In genomic region chrX:77550388-77550787, GRCm38 (mm10) we compare ENCODE assay signal across 23 mouse cellular contexts. TPM values are rescaled to one million over a fixed set of nuclear protein-coding genes. Genes with fewer than 3 reads are reported as not detected.
DNase-seq lines count a peak whose midpoint lies in the region; ATAC-seq and TF ChIP-seq lines count a peak whose summit lies in the region.
"Had no signal": no experiment of that assay in that cellular context is flagged by ENCODE, and none has a peak within 500 bp of the region (broad histone marks: within the 10 kb centered on the region; RNA-seq: fewer than 3 reads in every experiment).

No protein-coding gene starts in this region.

- H3K9me3 ChIP-seq in heart, embryonic 12.5 days (replicated peaks): no peaks in the 10 kb centered on the region
- no peaks in the 10 kb centered on the region for H3K9me3 ChIP-seq in heart, postnatal 0 days (replicated peaks; ENCODE audit: control insufficient read depth, low read length)
- H3K9me3 ChIP-seq: embryonic facial prominence, embryonic 10.5 days; embryonic facial prominence, embryonic 12.5 days; forebrain, embryonic 13.5 days; forebrain, embryonic 15.5 days; G1E had no signal

- DNase-seq in adrenal gland, adult (ENCODE audit: inconsistent age in 2 of 2, low spot score in 1 of 2): peak; percentile 33 to 68
- no peak for DNase-seq in adrenal gland, adult 18-20 months (ENCODE audit: low spot score in 2 of 2)
- DNase-seq in adrenal gland, postnatal 36 days: peak; percentile 26 to 33
- no peak for DNase-seq in adrenal gland, postnatal 14 days
- DNase-seq in heart, adult 18-20 months: peak; percentile 40 to 52
- no peak for DNase-seq in heart, postnatal 0 days (ENCODE audit: low spot score)
- DNase-seq in heart, postnatal 4 days: no peak
- DNase-seq: adrenal gland, postnatal 10 days; B cell, adult 2 months; cerebellum, adult 11-12 months; cerebellum, adult 9-10 months; cerebellum, postnatal 10 days; forebrain, postnatal 0 days had no signal

- peaks cover 48% of the 10 kb centered on the region for H3K4me1 ChIP-seq in heart, embryonic 12.5 days (replicated peaks)
- peaks cover 11% of the 10 kb centered on the region for H3K4me1 ChIP-seq in heart, postnatal 0 days (ENCODE audit: control insufficient read depth, insufficient read depth)
- H3K4me1 ChIP-seq: embryonic facial prominence, embryonic 10.5 days; embryonic facial prominence, embryonic 12.5 days; forebrain, embryonic 13.5 days; forebrain, embryonic 15.5 days had no signal

- TF ChIP-seq EP300 in heart, postnatal 0 days (IDR thresholded peaks at IDR 0.05; ENCODE audit: low read depth): no peak

- H3K4me3 ChIP-seq in heart, embryonic 12.5 days: no peak overlapping the region
- H3K4me3 ChIP-seq in heart, postnatal 0 days (ENCODE audit: low read depth, low read length): no peak overlapping the region
- H3K4me3 ChIP-seq: embryonic facial prominence, embryonic 10.5 days; embryonic facial prominence, embryonic 12.5 days; forebrain, embryonic 13.5 days; forebrain, embryonic 15.5 days had no signal

- H3K27me3 ChIP-seq in heart, embryonic 12.5 days (replicated peaks): no peaks in the 10 kb centered on the region
- no peaks in the 10 kb centered on the region for H3K27me3 ChIP-seq in heart, postnatal 0 days (ENCODE audit: control insufficient read depth, insufficient read depth, low read length)
- H3K27me3 ChIP-seq: CH12.LX; embryonic facial prominence, embryonic 12.5 days; forebrain, embryonic 13.5 days; forebrain, embryonic 15.5 days had no signal

- H3K27ac ChIP-seq in heart, embryonic 12.5 days (ENCODE audit: poor library complexity, severe bottlenecking): no peak overlapping the region
- H3K27ac ChIP-seq in heart, postnatal 0 days (ENCODE audit: low read depth): 0 out of 2 replicates have a peak overlapping the region, but pooled peaks have one; percentile 20
- H3K27ac ChIP-seq: embryonic facial prominence, embryonic 10.5 days; embryonic facial prominence, embryonic 12.5 days; forebrain, embryonic 13.5 days; forebrain, embryonic 15.5 days had no signal

- no peak overlapping the region for H3K9ac ChIP-seq in heart, embryonic 12.5 days
- no peak overlapping the region for H3K9ac ChIP-seq in heart, postnatal 0 days (replicated peaks; ENCODE audit: low read depth, low read length)
- H3K9ac ChIP-seq: embryonic facial prominence, embryonic 12.5 days; forebrain, embryonic 13.5 days; forebrain, embryonic 15.5 days; forebrain, postnatal 0 days had no signal

- H3K36me3 ChIP-seq in heart, embryonic 12.5 days: no peaks in the 10 kb centered on the region
- no peaks in the 10 kb centered on the region for H3K36me3 ChIP-seq in heart, postnatal 0 days (replicated peaks; ENCODE audit: control insufficient read depth, insufficient read depth, low read length)
- H3K36me3 ChIP-seq: embryonic facial prominence, embryonic 10.5 days; embryonic facial prominence, embryonic 12.5 days; forebrain, embryonic 15.5 days had no signal

- ATAC-seq in heart, embryonic 12.5 days (ENCODE audit: insufficient number of reproducible peaks, low FRiP score): no peak
- no peak for ATAC-seq in heart, postnatal 0 days (ENCODE audit: insufficient read depth, low read depth)
- ATAC-seq: activated CD4-positive, CD25-positive, alpha-beta regulatory T cell, adult 4 months; CD4-positive, CD25-positive, alpha-beta regulatory T cell, adult 4 months; forebrain, embryonic 13.5 days; forebrain, embryonic 15.5 days; forebrain, postnatal 0 days; Patski had no signal

- H3K4me2 ChIP-seq in heart, embryonic 12.5 days: no peak overlapping the region
- H3K4me2 ChIP-seq in heart, postnatal 0 days (ENCODE audit: low read depth, low read length): no peak overlapping the region
- H3K4me2 ChIP-seq: embryonic facial prominence, embryonic 12.5 days; forebrain, embryonic 13.5 days; forebrain, embryonic 15.5 days had no signal

- no peak for TF ChIP-seq CTCF in heart, postnatal 0 days (IDR thresholded peaks at IDR 0.05; ENCODE audit: low read depth)

RNA-seq across cellular contexts. Expression of gene Tbl1x, which starts 39.6 kb away (rescaled TPM):
- 10 to 100 TPM; 65.5 to 77.7 TPM for total RNA-seq in adrenal gland, adult 18-20 months (2021)
- 10 to 100 TPM; 73.9 to 79.9 TPM for total RNA-seq in adrenal gland, postnatal 36 days (2021)
- 64.3 and 65.5 TPM in 2 replicates for total RNA-seq in adrenal gland, postnatal 14 days (2021)
- 10 to 100 TPM; 29.2 to 31.6 TPM for total RNA-seq in heart, adult 18-20 months (2021)
- polyA plus RNA-seq in heart, embryonic 12.5 days (2016; fragmentation: Nextera tagmentation; extraction: Ambion mirVana): 63.4 and 63.6 TPM in 2 replicates
- 62.3 and 64.4 TPM in 2 replicates for total RNA-seq in heart, postnatal 0 days (2014; rRNA removed; ENCODE audit: low replicate concordance)
- polyA plus RNA-seq in heart, postnatal 0 days (2015; fragmentation: Nextera tagmentation; extraction: Ambion mirVana): 34.0 and 34.1 TPM in 2 replicates
- total RNA-seq in heart, postnatal 4 days (2021): 10 to 100 TPM; 75.2 to 75.9 TPM

Comparison
In these comparisons a context has a peak if more than half of its experiments do, and no peak if none do; other contexts are left out.
1. DNase-seq: peak in adrenal gland, adult (2 of 2), adrenal gland, postnatal 36 days (2 of 2) and heart, adult 18-20 months (2 of 2); none in adrenal gland, adult 18-20 months (0 of 2), adrenal gland, postnatal 14 days (single experiment), heart, postnatal 0 days (single experiment) and heart, postnatal 4 days (single experiment).